21 mouse cellular contexts compared by ENCODE assay signal in the genomic region with DNA sequence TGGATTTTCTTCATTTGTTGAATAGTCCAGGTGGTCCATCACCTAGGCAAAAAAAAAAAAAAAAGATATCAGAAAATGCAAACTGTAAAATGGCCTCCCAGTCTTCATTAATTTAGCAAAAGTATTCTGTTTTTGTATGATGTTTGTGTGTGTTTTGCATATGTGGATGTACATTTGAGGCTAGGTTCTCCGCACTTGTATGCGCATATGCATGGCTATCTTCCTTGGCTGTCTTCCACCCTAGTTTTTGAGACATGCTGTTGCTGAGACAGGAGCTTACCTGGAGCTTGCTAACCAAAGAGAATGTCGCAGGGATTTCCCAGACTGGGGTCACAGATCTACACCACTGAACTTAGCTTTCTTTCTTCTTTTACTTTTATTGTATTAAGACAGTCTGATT. TPM values are rescaled to one million over a fixed set of nuclear protein-coding genes. Genes with fewer than 3 reads are reported as not detected.
DNase-seq lines count a peak whose midpoint lies in the region; ATAC-seq lines count a peak whose summit lies in the region.
"Had no signal": no experiment of that assay in that cellular context is flagged by ENCODE, and none has a peak within 500 bp of the region (broad histone marks: within the 10 kb centered on the region; RNA-seq: fewer than 3 reads in every experiment).

No protein-coding gene starts in this region.

- ATAC-seq in heart, embryonic 12.5 days (ENCODE audit: insufficient number of reproducible peaks, low FRiP score): no peak
- ATAC-seq in heart, embryonic 13.5 days (ENCODE audit: extremely low read depth, insufficient number of reproducible peaks, low FRiP score, low TSS enrichment): no peak
- ATAC-seq in heart, embryonic 11.5 days (replicated peaks; ENCODE audit: insufficient number of reproducible peaks, low FRiP score, low TSS enrichment): no peak
- ATAC-seq in heart, embryonic 15.5 days (replicated peaks; ENCODE audit: insufficient number of reproducible peaks, insufficient read depth, low FRiP score, low read depth): no peak
- ATAC-seq: activated CD4-positive, CD25-positive, alpha-beta regulatory T cell, adult 4 months; CD4-positive, CD25-positive, alpha-beta regulatory T cell, adult 4 months; Patski had no signal

- H3K4me1 ChIP-seq in heart, embryonic 12.5 days (replicated peaks): peaks cover 11% of the 10 kb centered on the region
- H3K4me1 ChIP-seq in heart, embryonic 13.5 days: peaks cover 25% of the 10 kb centered on the region
- H3K4me1 ChIP-seq in heart, embryonic 11.5 days (ENCODE audit: control insufficient read depth, insufficient read depth, low read length): no peaks in the 10 kb centered on the region
- H3K4me1 ChIP-seq in heart, embryonic 15.5 days (replicated peaks): peaks cover 6% of the 10 kb centered on the region; the same call in 1 of the 2 replicates

- H3K9ac ChIP-seq in heart, embryonic 12.5 days: no peak overlapping the region
- no peak overlapping the region for H3K9ac ChIP-seq in heart, embryonic 13.5 days
- H3K9ac ChIP-seq in heart, embryonic 11.5 days (ENCODE audit: low read depth, low read length): no peak overlapping the region
- H3K9ac ChIP-seq in heart, embryonic 15.5 days: no peak overlapping the region

- peaks cover 8% of the 10 kb centered on the region for H3K36me3 ChIP-seq in heart, embryonic 12.5 days
- peaks cover 22% of the 10 kb centered on the region for H3K36me3 ChIP-seq in heart, embryonic 13.5 days
- H3K36me3 ChIP-seq in heart, embryonic 11.5 days (ENCODE audit: control insufficient read depth, insufficient read depth, low read length): peaks cover 2% of the 10 kb centered on the region; the same call in 1 of the 2 replicates
- peaks cover 3% of the 10 kb centered on the region; the same call in 1 of the 2 replicates for H3K36me3 ChIP-seq in heart, embryonic 15.5 days

- no peak overlapping the region for H3K4me2 ChIP-seq in heart, embryonic 12.5 days
- H3K4me2 ChIP-seq in heart, embryonic 13.5 days: no peak overlapping the region
- no peak overlapping the region for H3K4me2 ChIP-seq in heart, embryonic 11.5 days
- H3K4me2 ChIP-seq in heart, embryonic 15.5 days: no peak overlapping the region

- H3K27me3 ChIP-seq in heart, embryonic 12.5 days (replicated peaks): no peaks in the 10 kb centered on the region
- no peaks in the 10 kb centered on the region for H3K27me3 ChIP-seq in heart, embryonic 13.5 days (replicated peaks)
- H3K27me3 ChIP-seq in heart, embryonic 11.5 days (ENCODE audit: control insufficient read depth, insufficient read depth, low read length): no peaks in the 10 kb centered on the region
- no peaks in the 10 kb centered on the region for H3K27me3 ChIP-seq in heart, embryonic 15.5 days
- H3K27me3 ChIP-seq: CH12.LX, Patski had no signal

- H3K4me3 ChIP-seq in heart, embryonic 12.5 days: no peak overlapping the region
- no peak overlapping the region for H3K4me3 ChIP-seq in heart, embryonic 13.5 days
- no peak overlapping the region for H3K4me3 ChIP-seq in heart, embryonic 11.5 days (ENCODE audit: low read depth, low read length)
- no peak overlapping the region for H3K4me3 ChIP-seq in heart, embryonic 15.5 days

- H3K27ac ChIP-seq in heart, embryonic 12.5 days (ENCODE audit: poor library complexity, severe bottlenecking): peak overlapping the region; percentile 14; the same call in 1 of the 2 replicates
- 0 out of 2 replicates have a peak overlapping the region, but pooled peaks have one; percentile 12 for H3K27ac ChIP-seq in heart, embryonic 13.5 days (replicated peaks)
- H3K27ac ChIP-seq in heart, embryonic 11.5 days (ENCODE audit: low read depth, low read length): no peak overlapping the region
- peak overlapping the region; percentile 1; the same call in 1 of the 2 replicates for H3K27ac ChIP-seq in heart, embryonic 15.5 days

- no peaks in the 10 kb centered on the region for H3K9me3 ChIP-seq in heart, embryonic 12.5 days (replicated peaks)
- H3K9me3 ChIP-seq in heart, embryonic 13.5 days: no peaks in the 10 kb centered on the region
- no peaks in the 10 kb centered on the region for H3K9me3 ChIP-seq in heart, embryonic 11.5 days (replicated peaks; ENCODE audit: control insufficient read depth, low read length)
- H3K9me3 ChIP-seq in heart, embryonic 15.5 days (replicated peaks): no peaks in the 10 kb centered on the region
- H3K9me3 ChIP-seq: G1E had no signal

- DNase-seq in heart, postnatal 4 days: no peak
- no peak for DNase-seq in heart, adult 11 months
- DNase-seq: adrenal gland, adult 2 months; adrenal gland, adult 8-10 months; adrenal gland, postnatal 10 days; adrenal gland, postnatal 14 days; adrenal gland, postnatal 25 days; adrenal gland, postnatal 36 days; B cell, adult 2 months; cerebellum, adult 11 months; cerebellum, adult 11-12 months; cerebellum, adult 18-20 months had no signal

- WGBS in heart, embryonic 12.5 days: 93% methylated on average over 3 of the region's 3 CpGs
- WGBS in heart, embryonic 13.5 days: 85% methylated on average over 3 of the region's 3 CpGs
- WGBS in heart, embryonic 11.5 days (ENCODE audit: insufficient replicate concordance): 95% methylated on average over 3 of the region's 3 CpGs
- WGBS in heart, embryonic 15.5 days: 93% methylated on average over 3 of the region's 3 CpGs

RNA-seq across cellular contexts. Expression of a gene that starts 18.2 kb away (rescaled TPM):
- 46.7 and 50.4 TPM in 2 replicates for polyA plus RNA-seq in heart, embryonic 12.5 days (2016; fragmentation: Nextera tagmentation; extraction: Ambion mirVana)
- 10 to 100 TPM; 56.5 to 62.5 TPM for total RNA-seq in heart, postnatal 4 days (2021)
- polyA plus RNA-seq in heart, embryonic 13.5 days (2015; fragmentation: Nextera tagmentation; extraction: Ambion mirVana): 36.6 and 40.3 TPM in 2 replicates
- polyA plus RNA-seq in heart, embryonic 11.5 days (2014; fragmentation: Nextera tagmentation; extraction: Ambion mirVana): 39.4 and 49.9 TPM in 2 replicates
- polyA plus RNA-seq in heart, embryonic 15.5 days (2015; fragmentation: Nextera tagmentation; extraction: Ambion mirVana): 40.1 and 42.7 TPM in 2 replicates

RNA-seq across cellular contexts. Expression of a gene that starts 38.8 kb away (rescaled TPM):
- 33.5 and 35.0 TPM in 2 replicates for polyA plus RNA-seq in heart, embryonic 12.5 days (2016; fragmentation: Nextera tagmentation; extraction: Ambion mirVana)
- 10 to 100 TPM; 43.5 to 49.9 TPM for total RNA-seq in heart, postnatal 4 days (2021)
- polyA plus RNA-seq in heart, embryonic 13.5 days (2015; fragmentation: Nextera tagmentation; extraction: Ambion mirVana): 27.4 and 30.0 TPM in 2 replicates
- polyA plus RNA-seq in heart, embryonic 11.5 days (2014; fragmentation: Nextera tagmentation; extraction: Ambion mirVana): 32.1 and 36.4 TPM in 2 replicates
- 34.6 and 39.0 TPM in 2 replicates for polyA plus RNA-seq in heart, embryonic 15.5 days (2015; fragmentation: Nextera tagmentation; extraction: Ambion mirVana)
